Mouse (Mus musculus) forebrain, embryonic 15.5 days (tissue): ENCODE data around the gene Aqp7. TPM values are rescaled to one million over a fixed set of nuclear protein-coding genes. Genes with fewer than 3 reads are reported as not detected.

Experiments used
- ATAC-seq: fragments of 200-750 bp; cut with Nextera tagmentation; replicated peaks from 2 replicates; pipeline ENCODE4 v1.8.0; 2017; ENCODE audit warnings: mild to moderate bottlenecking, moderate TSS enrichment, moderate library complexity
- H3K27ac ChIP-seq: fragments of 300-500 bp; sonication (generic); replicated peaks from 2 replicates; pipeline ENCODE4 v1.5.1; 2015; ENCODE audit warnings: mild to moderate bottlenecking, inconsistent platforms
- H3K27me3 ChIP-seq: fragments of 300-500 bp; sonication (generic); 2 replicates; pipeline ENCODE4 v1.6.1; 2015; ENCODE audit warnings: inconsistent platforms
- H3K36me3 ChIP-seq: fragments of 300-500 bp; sonication (generic); 2 replicates; pipeline ENCODE4 v1.6.1; 2015; ENCODE audit warnings: mild to moderate bottlenecking, inconsistent platforms
- H3K4me1 ChIP-seq: fragments of 300-500 bp; sonication (generic); 2 replicates; pipeline ENCODE4 v1.6.1; 2015; ENCODE audit warnings: inconsistent platforms
- H3K4me2 ChIP-seq: fragments of 300-500 bp; sonication (generic); replicated peaks from 2 replicates; pipeline ENCODE4 v1.6.1; 2015; ENCODE audit warnings: mild to moderate bottlenecking, inconsistent platforms
- H3K4me3 ChIP-seq: fragments of 300-500 bp; sonication (generic); 2 replicates; pipeline ENCODE4 v1.5.1; 2015; ENCODE audit warnings: mild to moderate bottlenecking, inconsistent platforms
- H3K9ac ChIP-seq: fragments of 300-500 bp; sonication (generic); replicated peaks from 2 replicates; pipeline ENCODE4 v1.6.1; 2015; ENCODE audit warnings: mild to moderate bottlenecking, inconsistent platforms
- H3K9me3 ChIP-seq: fragments of 300-500 bp; sonication (generic); 2 replicates; pipeline ENCODE4 v1.6.1; 2016; ENCODE audit warnings: inconsistent platforms
- WGBS: fragments of 180-500 bp; shearing (Covaris S2); methylation state at CpG from one replicate; pipeline ENCODE4 v1.1.7; 2015; ENCODE audit warnings: mixed read lengths; 5-methylcytosine and 5-hydroxymethylcytosine counted together
- polyA plus RNA-seq: library from polyadenylated mRNA; unstranded; fragments of >200 nt; fragmentation: Nextera tagmentation; extraction: Ambion mirVana; gene quantifications from 2 replicates; pipeline ENCODE4 v1.2.1, GENCODE M21; 2015

Aqp7 gene
- polyA plus RNA-seq, 1 experiment from 2014 or later: not detected

DNA sequence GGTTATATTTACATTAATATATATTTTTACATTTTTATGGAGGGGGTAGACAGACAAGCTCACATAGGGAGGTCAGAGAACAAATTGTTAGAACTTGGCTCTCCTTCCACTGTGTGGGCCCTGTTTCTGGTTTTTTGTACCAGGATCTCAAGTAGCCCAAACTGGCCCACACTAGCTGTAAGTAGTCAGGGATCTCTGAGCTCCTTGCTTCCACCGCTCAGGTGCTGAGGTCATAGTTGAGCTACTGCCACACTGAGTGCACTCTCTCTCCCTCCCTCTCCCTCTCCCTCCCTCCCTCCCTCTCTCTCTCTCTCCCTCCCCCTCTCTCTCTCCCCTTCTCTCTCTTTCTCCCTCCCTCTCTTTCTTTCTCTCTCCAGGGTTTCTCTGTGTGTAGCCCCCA is 8.3 kb upstream of the Aqp7 start:
- ATAC-seq: no peak
- 17% methylated on average over 1 of the region's 1 CpGs for WGBS
- H3K4me3 ChIP-seq: no peak overlapping the region
- H3K4me2 ChIP-seq: no peak overlapping the region
- no peak overlapping the region for H3K27ac ChIP-seq
- H3K27me3 ChIP-seq: no peaks in the 10 kb centered on the region
- H3K4me1 ChIP-seq: no peaks in the 10 kb centered on the region
- no peaks in the 10 kb centered on the region for H3K9me3 ChIP-seq
- no peaks in the 10 kb centered on the region for H3K36me3 ChIP-seq
- H3K9ac ChIP-seq: no peak overlapping the region

DNA sequence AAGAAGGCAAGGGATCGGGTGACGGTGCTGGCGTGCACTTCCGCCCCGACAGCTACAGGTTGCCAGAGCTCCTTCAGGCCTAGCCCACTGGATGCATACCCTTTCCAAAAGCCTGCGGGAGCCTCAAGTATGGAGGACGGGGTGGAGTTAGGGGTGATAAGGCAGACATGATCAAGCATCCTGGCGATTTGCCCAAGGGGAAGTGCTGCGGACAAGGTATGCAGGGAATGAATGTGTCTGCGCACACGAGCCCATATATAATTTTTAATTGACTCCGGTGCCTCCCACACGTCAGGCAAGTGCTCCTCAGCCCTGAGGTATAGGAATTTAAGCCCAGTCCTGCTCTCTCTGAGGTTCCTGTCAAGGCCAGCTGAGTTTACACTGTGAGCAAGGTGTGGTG is 7.2 kb upstream of the Aqp7 start:
- peaks cover 4% of the 10 kb centered on the region; the same call in 1 of the 2 replicates for H3K4me1 ChIP-seq
- H3K9me3 ChIP-seq: no peaks in the 10 kb centered on the region
- no peak overlapping the region for H3K4me2 ChIP-seq
- no peak overlapping the region for H3K9ac ChIP-seq
- 84% methylated on average over 13 of the region's 13 CpGs for WGBS
- no peak for ATAC-seq
- no peak overlapping the region for H3K27ac ChIP-seq
- no peak overlapping the region for H3K4me3 ChIP-seq
- H3K36me3 ChIP-seq: no peaks in the 10 kb centered on the region
- H3K27me3 ChIP-seq: no peaks in the 10 kb centered on the region

DNA sequence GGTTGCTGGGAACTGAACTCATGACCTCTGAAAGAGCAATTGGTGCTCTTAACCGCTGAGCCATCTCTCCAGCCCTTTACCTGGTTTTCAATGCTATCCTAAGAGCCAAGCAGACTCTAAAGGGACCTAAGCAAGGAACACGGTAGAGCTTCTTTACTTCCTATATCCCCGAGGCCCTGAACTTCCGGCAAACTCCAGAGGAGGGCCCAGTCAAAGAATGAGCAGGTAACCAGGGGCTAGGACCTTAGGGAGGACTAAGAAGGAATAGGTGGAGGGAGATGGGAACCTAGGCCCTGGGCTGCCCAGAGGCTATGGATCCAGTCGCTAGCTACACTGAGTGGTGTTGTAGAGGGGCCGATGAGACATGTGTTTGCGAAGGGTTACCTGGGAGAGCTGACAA is 3.8 kb upstream of the Aqp7 start:
- no peak overlapping the region for H3K27ac ChIP-seq
- H3K9ac ChIP-seq: no peak overlapping the region
- peaks cover 4% of the 10 kb centered on the region; the same call in 1 of the 2 replicates for H3K4me1 ChIP-seq
- ATAC-seq: no peak
- no peak overlapping the region for H3K4me2 ChIP-seq
- H3K4me3 ChIP-seq: no peak overlapping the region
- no peaks in the 10 kb centered on the region for H3K9me3 ChIP-seq
- WGBS: 81% methylated on average over 7 of the region's 7 CpGs
- no peaks in the 10 kb centered on the region for H3K27me3 ChIP-seq
- H3K36me3 ChIP-seq: no peaks in the 10 kb centered on the region

DNA sequence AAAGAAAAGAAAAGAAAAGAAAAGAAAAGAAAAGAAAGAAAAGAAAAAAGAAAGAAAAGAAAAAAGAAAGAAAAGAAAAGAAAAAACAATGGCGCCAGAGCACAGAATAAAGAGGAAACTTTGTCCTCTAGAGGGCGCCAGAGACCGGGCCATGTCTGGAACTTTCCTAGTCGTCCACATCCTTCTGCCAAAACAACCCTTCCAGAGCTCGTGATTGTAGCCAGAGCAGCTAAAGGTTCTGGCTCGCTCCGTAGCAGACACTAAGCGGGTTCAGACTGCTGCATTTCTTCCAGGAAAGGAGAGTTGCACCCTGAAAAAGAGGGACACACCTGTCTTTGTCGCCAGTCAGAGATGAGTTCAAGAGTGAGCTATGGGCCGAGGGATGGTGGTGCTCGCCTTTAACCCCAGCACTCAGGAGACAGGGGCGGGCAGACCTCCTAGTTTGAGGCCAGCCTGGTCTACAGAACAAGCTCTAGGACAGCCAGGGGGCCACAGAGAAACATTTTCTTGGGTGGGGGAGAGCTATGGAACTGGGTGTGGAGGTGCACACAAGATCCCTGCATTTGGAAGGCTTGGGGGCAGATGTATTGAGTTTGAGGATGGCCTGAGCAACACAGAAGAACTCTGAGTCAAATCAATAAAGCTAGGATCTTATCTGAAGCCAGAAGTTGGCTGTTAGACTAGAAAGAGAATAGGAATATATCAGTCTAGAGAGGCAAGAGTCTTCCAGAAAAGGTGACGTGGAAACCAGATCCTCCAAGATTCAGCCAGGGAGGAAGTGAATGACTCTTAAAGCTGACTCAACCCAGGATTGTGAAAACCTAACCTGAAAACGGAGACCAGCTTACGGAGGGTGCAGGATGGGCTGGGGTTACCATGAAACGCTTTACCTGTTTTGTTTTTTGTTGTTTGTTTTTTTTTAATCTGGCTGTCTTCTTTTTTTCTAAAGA is 3.1 kb upstream of the Aqp7 start:
- ATAC-seq: peak; percentile 84

DNA sequence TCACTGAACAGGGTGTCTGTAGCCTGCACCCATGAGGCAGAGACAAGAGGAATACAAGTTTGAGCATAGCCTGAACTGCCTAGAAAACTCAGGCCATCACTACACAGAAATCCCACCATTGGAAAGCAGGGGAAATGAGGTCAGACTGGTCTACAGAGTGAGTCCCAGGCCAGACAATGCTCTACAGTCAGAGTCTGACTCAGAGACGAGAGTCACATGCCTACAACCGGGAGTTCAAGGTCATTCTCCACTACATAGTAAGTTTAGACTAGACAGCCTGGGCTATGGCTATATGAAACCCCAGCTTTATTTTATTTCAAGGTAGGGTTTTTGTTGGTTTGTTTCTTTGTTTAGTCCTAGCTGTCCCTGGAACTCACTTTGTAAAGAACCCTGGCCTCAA is 987 bp upstream of the Aqp7 start:
- Histone ChIP-seq H3K4me1 (peaks cover 4% of the 10 kb centered on the region; the same call in 1 of the 2 replicates), H3K9me3 (no peaks in the 10 kb centered on the region), H3K4me3 (no peak overlapping the region), H3K9ac (no peak overlapping the region), H3K4me2 (no peak overlapping the region), H3K36me3 (no peaks in the 10 kb centered on the region), H3K27me3 (no peaks in the 10 kb centered on the region), H3K27ac (no peak overlapping the region)
- 75% methylated on average over 2 of the region's 2 CpGs for WGBS
- no peak for ATAC-seq

More for the DNA sequence above, 3.1 kb upstream of the Aqp7 start:
- Histone ChIP-seq H3K4me3 (peak overlapping the region; percentile 19; the same call in 1 of the 2 replicates), H3K4me1 (peaks cover 4% of the 10 kb centered on the region; the same call in 1 of the 2 replicates), H3K27ac (no peak overlapping the region), H3K27me3 (no peaks in the 10 kb centered on the region), H3K9ac (peak overlapping the region; percentile 32; the same call in 1 of the 2 replicates), H3K36me3 (no peaks in the 10 kb centered on the region), H3K4me2 (peak overlapping the region; percentile 37), H3K9me3 (no peaks in the 10 kb centered on the region)
- 33% methylated on average over 16 of the region's 16 CpGs for WGBS

DNA sequence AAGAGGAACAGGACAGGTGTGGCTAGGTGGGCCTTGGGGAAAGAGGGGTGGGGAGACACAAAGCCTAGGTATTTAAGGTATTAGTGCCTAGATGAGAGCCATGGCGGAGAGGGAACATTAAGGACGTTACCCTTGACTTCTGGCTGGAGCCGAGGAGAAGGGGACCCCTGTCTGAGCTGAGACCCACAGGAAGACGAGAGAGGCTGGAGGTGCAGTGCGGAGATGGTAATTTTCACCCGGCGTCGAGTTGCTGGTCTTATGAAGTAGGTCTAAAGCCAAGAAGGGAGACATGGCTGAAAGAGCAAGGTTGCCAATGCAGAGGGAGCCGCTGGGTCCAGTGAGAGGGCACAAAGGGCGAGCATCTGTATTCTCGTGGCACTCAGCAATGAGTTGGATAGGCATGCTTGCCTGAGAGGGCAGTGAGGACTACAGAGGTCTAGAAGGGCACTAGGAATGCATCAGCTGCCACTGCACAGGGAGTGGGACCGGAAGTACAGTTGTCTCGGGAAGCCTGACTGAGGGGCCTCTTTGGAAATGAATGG is 1.6 kb downstream of the Aqp7 start:
- Histone ChIP-seq H3K36me3 (no peaks in the 10 kb centered on the region), H3K27ac (no peak overlapping the region), H3K9ac (no peak overlapping the region), H3K4me1 (peaks cover 4% of the 10 kb centered on the region; the same call in 1 of the 2 replicates), H3K4me2 (no peak overlapping the region), H3K27me3 (no peaks in the 10 kb centered on the region), H3K4me3 (no peak overlapping the region), H3K9me3 (no peaks in the 10 kb centered on the region)
- 83% methylated on average over 13 of the region's 13 CpGs for WGBS
- ATAC-seq: no peak

DNA sequence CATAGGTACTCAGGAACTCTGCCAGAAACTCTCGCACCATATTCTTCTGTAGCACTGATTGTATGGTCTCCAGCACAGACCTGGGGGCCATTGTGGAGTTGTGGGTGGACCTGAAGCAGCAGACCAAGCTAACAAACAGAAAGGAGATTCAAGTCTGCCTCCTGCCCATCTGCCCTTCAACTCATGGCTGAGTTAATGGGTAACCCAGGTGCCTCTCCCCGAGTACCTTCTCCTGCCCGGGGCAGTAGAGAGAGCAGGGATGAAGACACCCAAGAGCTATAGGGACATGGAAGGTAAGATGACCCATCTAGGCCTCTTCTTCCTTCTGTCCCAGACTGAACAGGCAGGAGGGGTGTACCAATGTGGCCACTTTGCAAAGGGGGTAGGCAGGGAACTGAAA is 2.7 kb downstream of the Aqp7 start:
- no peak overlapping the region for H3K9ac ChIP-seq
- 94% methylated on average over 3 of the region's 3 CpGs for WGBS
- no peaks in the 10 kb centered on the region for H3K36me3 ChIP-seq
- no peak overlapping the region for H3K4me2 ChIP-seq
- no peaks in the 10 kb centered on the region for H3K9me3 ChIP-seq
- H3K4me3 ChIP-seq: no peak overlapping the region
- no peaks in the 10 kb centered on the region for H3K4me1 ChIP-seq
- H3K27ac ChIP-seq: no peak overlapping the region
- ATAC-seq: no peak
- H3K27me3 ChIP-seq: no peaks in the 10 kb centered on the region

DNA sequence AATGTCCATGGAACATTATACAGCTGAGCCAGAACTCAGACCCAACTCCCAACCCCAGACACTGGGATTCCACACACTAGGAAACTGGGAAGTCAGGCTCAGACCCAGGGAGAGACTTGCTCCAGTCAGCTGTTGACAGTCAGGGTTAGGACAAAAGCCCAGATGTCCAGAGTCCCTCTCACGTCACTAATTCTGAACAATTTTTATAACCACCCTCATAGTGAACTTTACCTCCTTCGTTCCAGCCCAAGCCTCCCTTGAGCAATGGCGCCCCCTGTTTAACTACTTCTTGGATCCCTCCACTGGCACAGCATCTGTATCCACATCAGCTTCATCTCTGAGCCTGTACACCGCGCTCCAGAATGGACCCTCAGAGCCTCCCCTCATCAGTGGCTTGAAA is 4.0 kb downstream of the Aqp7 start:
- H3K4me1 ChIP-seq: no peaks in the 10 kb centered on the region
- no peaks in the 10 kb centered on the region for H3K36me3 ChIP-seq
- no peak overlapping the region for H3K27ac ChIP-seq
- 76% methylated on average over 5 of the region's 5 CpGs for WGBS
- no peaks in the 10 kb centered on the region for H3K9me3 ChIP-seq
- no peaks in the 10 kb centered on the region for H3K27me3 ChIP-seq
- no peak overlapping the region for H3K4me2 ChIP-seq
- no peak overlapping the region for H3K9ac ChIP-seq
- H3K4me3 ChIP-seq: no peak overlapping the region
- no peak for ATAC-seq

DNA sequence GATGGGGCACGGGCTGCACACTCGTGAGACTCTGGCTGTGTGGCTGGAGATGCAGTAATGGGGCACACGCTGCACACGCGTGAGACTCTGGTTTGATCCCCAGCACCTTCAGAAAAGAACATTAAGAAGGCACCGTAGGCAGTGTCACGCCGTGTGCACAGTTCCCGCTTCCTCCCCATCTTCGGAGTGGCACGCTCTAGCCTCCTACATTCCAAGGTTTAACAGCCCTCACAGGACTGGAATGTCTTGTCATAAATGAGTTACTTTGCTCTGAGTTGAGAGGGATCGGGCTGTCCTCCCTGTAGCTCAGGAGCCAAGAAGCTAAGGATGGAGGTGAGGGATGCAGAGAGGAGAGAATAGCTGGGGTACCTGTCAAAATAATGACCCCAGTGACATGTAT is 5.1 kb downstream of the Aqp7 start:
- no peak overlapping the region for H3K27ac ChIP-seq
- WGBS: 84% methylated on average over 12 of the region's 12 CpGs
- ATAC-seq: no peak

DNA sequence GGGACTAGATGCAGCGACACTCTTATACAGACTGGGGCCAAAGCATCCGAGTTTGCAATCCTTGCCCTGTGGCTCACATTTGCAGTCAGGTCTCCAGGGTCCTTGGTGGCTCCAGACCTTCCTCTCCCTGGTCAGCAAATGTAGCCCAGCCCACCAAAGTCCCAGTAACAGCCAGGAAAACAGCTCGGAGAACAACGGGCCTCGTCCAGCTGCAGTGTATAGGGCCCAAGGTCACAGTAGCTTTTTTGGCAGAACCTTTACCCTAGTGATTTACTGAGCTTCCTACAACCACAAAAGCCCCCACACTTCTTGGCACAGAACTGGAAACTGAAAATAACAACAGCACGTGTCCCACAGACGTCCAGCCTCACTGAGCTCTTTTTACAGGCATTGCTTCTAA is 7.0 kb downstream of the Aqp7 start:
- Histone ChIP-seq H3K4me2 (no peak overlapping the region), H3K36me3 (no peaks in the 10 kb centered on the region), H3K9ac (no peak overlapping the region), H3K4me3 (no peak overlapping the region), H3K4me1 (no peaks in the 10 kb centered on the region), H3K27me3 (no peaks in the 10 kb centered on the region), H3K27ac (no peak overlapping the region), H3K9me3 (no peaks in the 10 kb centered on the region)
- ATAC-seq: no peak
- WGBS: 82% methylated on average over 7 of the region's 7 CpGs

More for the DNA sequence above, 5.1 kb downstream of the Aqp7 start:
- no peak overlapping the region for H3K4me3 ChIP-seq
- no peaks in the 10 kb centered on the region for H3K27me3 ChIP-seq
- no peak overlapping the region for H3K9ac ChIP-seq
- H3K4me2 ChIP-seq: no peak overlapping the region
- no peaks in the 10 kb centered on the region for H3K9me3 ChIP-seq
- H3K4me1 ChIP-seq: no peaks in the 10 kb centered on the region
- no peaks in the 10 kb centered on the region for H3K36me3 ChIP-seq

DNA sequence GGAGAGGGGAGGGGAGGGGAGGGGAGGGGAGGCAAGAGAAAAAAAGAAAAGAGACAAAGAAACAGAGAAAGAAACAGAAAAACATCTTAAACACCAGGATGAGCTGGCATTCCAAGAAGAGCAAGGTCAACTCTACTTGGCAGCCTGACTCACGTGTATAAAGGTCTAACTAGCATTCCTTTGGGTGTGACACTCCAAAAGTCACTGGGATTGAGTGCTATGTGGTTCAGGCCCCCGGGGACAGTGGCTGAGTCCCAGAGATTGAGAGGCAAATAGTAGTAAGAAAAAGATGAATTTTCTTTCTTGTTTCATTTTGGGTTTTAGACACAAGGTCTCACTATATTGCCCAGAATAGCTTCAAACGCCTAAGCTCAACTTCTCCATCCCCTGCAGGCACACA is 10.0 kb downstream of the Aqp7 start:
- Histone ChIP-seq H3K27ac (no peak overlapping the region), H3K9ac (no peak overlapping the region), H3K4me3 (no peak overlapping the region), H3K4me1 (no peaks in the 10 kb centered on the region), H3K36me3 (no peaks in the 10 kb centered on the region), H3K27me3 (no peaks in the 10 kb centered on the region), H3K9me3 (no peaks in the 10 kb centered on the region), H3K4me2 (no peak overlapping the region)
- WGBS: 69% methylated on average over 3 of the region's 3 CpGs
- no peak for ATAC-seq

DNA sequence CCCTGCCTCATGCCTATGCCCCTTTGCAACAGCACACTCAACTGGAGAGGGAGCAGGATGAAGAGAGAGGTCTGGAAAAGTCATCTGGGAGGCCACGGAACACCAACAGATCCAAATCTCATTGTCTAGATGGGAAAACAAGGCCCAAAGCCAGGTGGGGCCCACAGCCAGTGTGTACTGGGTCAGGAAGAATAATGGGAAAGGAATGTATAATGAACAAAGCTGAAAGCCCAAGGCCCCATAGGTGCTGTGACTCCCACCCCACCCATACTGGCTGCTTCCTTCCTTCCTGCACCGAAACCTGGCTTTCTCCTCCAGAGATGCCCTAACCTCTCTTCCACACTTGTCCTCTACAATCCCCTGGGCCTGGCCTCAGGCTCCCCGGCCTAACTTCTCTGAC is 16.7 kb downstream of the Aqp7 start:
- no peak overlapping the region for H3K27ac ChIP-seq
- no peaks in the 10 kb centered on the region for H3K36me3 ChIP-seq
- no peaks in the 10 kb centered on the region for H3K27me3 ChIP-seq
- H3K9me3 ChIP-seq: no peaks in the 10 kb centered on the region
- H3K4me1 ChIP-seq: no peaks in the 10 kb centered on the region
- no peak for ATAC-seq
- H3K9ac ChIP-seq: no peak overlapping the region
- 81% methylated on average over 3 of the region's 3 CpGs for WGBS
- no peak overlapping the region for H3K4me2 ChIP-seq
- no peak overlapping the region for H3K4me3 ChIP-seq
